Comparison of ENCODE assay signal across 16 mouse cellular contexts in the genomic region with DNA sequence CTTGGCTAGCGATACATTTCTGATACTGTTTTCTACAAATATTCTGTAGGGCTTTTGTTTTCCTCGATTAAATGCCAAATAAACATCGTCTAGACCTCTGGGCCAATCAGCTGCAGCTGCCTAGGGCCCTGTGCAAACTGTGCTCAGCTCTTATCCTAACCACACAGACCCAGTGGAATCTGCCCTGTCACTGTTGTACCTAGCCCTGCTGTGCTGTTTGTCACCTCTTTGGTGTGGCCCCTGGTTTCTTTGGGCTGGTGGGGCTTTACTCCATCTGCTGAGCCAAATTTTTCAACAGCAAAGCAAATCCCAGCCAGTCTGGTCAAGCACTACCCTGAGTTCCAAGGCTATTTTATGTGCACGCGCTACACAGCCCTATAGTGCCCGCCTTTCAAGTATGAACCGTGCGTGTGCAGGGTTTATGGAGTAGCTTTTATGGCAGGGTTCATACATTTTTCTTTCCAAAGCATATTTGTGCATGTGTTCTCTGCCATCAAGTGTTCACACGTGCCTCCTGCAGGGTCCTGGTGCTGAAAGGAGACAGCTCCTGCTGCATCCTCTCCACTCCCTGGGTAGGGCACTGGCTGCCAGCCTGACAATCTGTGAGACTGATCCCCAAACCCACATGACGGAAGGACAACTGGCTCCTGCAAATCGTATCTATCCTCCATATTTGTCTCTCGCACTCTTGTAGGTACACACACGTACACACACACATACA. TPM values are rescaled to one million over a fixed set of nuclear protein-coding genes. Genes with fewer than 3 reads are reported as not detected.
DNase-seq lines count a peak whose midpoint lies in the region; ATAC-seq lines count a peak whose summit lies in the region.
"Had no signal": no experiment of that assay in that cellular context is flagged by ENCODE, and none has a peak within 500 bp of the region (broad histone marks: within the 10 kb centered on the region; RNA-seq: fewer than 3 reads in every experiment).

No protein-coding gene starts in this region.

- H3K9ac ChIP-seq in heart, embryonic 12.5 days, result no peak overlapping the region
- H3K9ac ChIP-seq in midbrain, embryonic 15.5 days, result no peak overlapping the region
- H3K9ac ChIP-seq: limb, embryonic 13.5 days; midbrain, embryonic 12.5 days had no signal

- WGBS in heart, embryonic 12.5 days, result 80% methylated on average over 13 of the region's 13 CpGs
- WGBS in midbrain, embryonic 15.5 days, result 83% methylated on average over 13 of the region's 13 CpGs

- H3K36me3 ChIP-seq in heart, embryonic 12.5 days, result no peaks in the 10 kb centered on the region
- peaks cover 52% of the 10 kb centered on the region for H3K36me3 ChIP-seq in erythroblast, embryonic 14.5 days (ENCODE audit: control insufficient read depth)
- H3K36me3 ChIP-seq in midbrain, embryonic 15.5 days (replicated peaks), result no peaks in the 10 kb centered on the region
- H3K36me3 ChIP-seq: limb, embryonic 13.5 days; midbrain, embryonic 12.5 days had no signal

- ATAC-seq in heart, embryonic 12.5 days (ENCODE audit: insufficient number of reproducible peaks, low FRiP score), result peak; percentile 96
- peak; percentile 92 for ATAC-seq in megakaryocyte-erythroid progenitor cell, adult 5-6 weeks (replicated peaks; ENCODE audit: low FRiP score, low TSS enrichment, poor library complexity, severe bottlenecking)
- ATAC-seq in midbrain, embryonic 15.5 days (replicated peaks), result no peak
- ATAC-seq: forebrain, embryonic 13.5 days; hindbrain, postnatal 0 days had no signal

- 0 out of 2 replicates have a peak overlapping the region, but pooled peaks have one; percentile 3 for H3K4me2 ChIP-seq in heart, embryonic 12.5 days
- H3K4me2 ChIP-seq in midbrain, embryonic 15.5 days, result no peak overlapping the region

- H3K9me3 ChIP-seq in heart, embryonic 12.5 days (replicated peaks), result no peaks in the 10 kb centered on the region
- H3K9me3 ChIP-seq in erythroblast, embryonic 14.5 days (ENCODE audit: control insufficient read depth, low read length), result peaks cover 4% of the 10 kb centered on the region
- H3K9me3 ChIP-seq in midbrain, embryonic 15.5 days, result no peaks in the 10 kb centered on the region
- H3K9me3 ChIP-seq: forebrain, embryonic 13.5 days; limb, embryonic 13.5 days; midbrain, embryonic 12.5 days had no signal

- H3K27ac ChIP-seq in heart, embryonic 12.5 days (ENCODE audit: poor library complexity, severe bottlenecking), result peak overlapping the region; percentile 71
- no peak overlapping the region for H3K27ac ChIP-seq in midbrain, embryonic 15.5 days
- H3K27ac ChIP-seq: forebrain, embryonic 13.5 days; heart, adult 2 months; hindbrain, postnatal 0 days; limb, embryonic 13.5 days; midbrain, embryonic 12.5 days had no signal

- DNase-seq in heart, postnatal 14 days, result no peak
- DNase-seq in MEL-GATA-1-ER (ENCODE audit: extremely low read depth, low read depth), result peak; percentile 87
- DNase-seq in right cerebral cortex, postnatal 36 days (ENCODE audit: low spot score in 2 of 2), result no peak
- DNase-seq in layer of hippocampus, adult 11-12 months (ENCODE audit: low spot score), result no peak
- DNase-seq: heart, adult 2 months; kidney, postnatal 36 days had no signal

- intact Hi-C loops in heart, postnatal 14 days (cut with DNase I), result no loop called here

- H3K4me3 ChIP-seq in heart, embryonic 12.5 days, result no peak overlapping the region
- peak overlapping the region; percentile 89 for H3K4me3 ChIP-seq in erythroblast, embryonic 14.5 days (replicated peaks)
- H3K4me3 ChIP-seq in midbrain, embryonic 15.5 days, result no peak overlapping the region
- H3K4me3 ChIP-seq: heart, adult 2 months had no signal

- H3K4me1 ChIP-seq in heart, embryonic 12.5 days (replicated peaks), result peaks cover 8% of the 10 kb centered on the region
- peaks cover 81% of the 10 kb centered on the region for H3K4me1 ChIP-seq in erythroblast, embryonic 14.5 days (ENCODE audit: control insufficient read depth)
- peaks cover 10% of the 10 kb centered on the region for H3K4me1 ChIP-seq in midbrain, embryonic 15.5 days

- H3K27me3 ChIP-seq in heart, embryonic 12.5 days (replicated peaks), result peaks cover 41% of the 10 kb centered on the region
- peaks cover 6% of the 10 kb centered on the region for H3K27me3 ChIP-seq in erythroblast, embryonic 14.5 days (ENCODE audit: control insufficient read depth)
- H3K27me3 ChIP-seq in midbrain, embryonic 15.5 days (replicated peaks), result peaks cover 12% of the 10 kb centered on the region; the same call in 1 of the 2 replicates

RNA-seq across cellular contexts. Expression of gene Trim58, which starts 1.5 kb away (rescaled TPM):
- 1.5 and 2.0 TPM in 2 replicates for polyA plus RNA-seq in heart, embryonic 12.5 days (2016; fragmentation: Nextera tagmentation; extraction: Ambion mirVana)
- under 1 TPM in 1 of 2 experiments, not detected in 1; 0.17 TPM for total RNA-seq in heart, postnatal 14 days (2021)
- polyA plus RNA-seq in erythroblast, embryonic 14.5 days (2012), result 5.5 and 5.7 TPM in 2 replicates
- total RNA-seq in megakaryocyte-erythroid progenitor cell, adult 5-6 weeks (2014; fragmentation: Nextera tagmentation), result 10.9 and 13.2 TPM in 2 replicates
- total RNA-seq in megakaryocyte-erythroid progenitor cell, adult 5-6 weeks (2017), result 5.3 and 8.0 TPM in 2 replicates
- 0.10 and 0.13 TPM in 2 replicates for polyA plus RNA-seq in midbrain, embryonic 15.5 days (2015; fragmentation: Nextera tagmentation; extraction: Ambion mirVana)
- polyA plus RNA-seq: forebrain, embryonic 13.5 days had no signal

RNA-seq across cellular contexts. Expression of gene Olfr323, which starts 11.5 kb away (rescaled TPM):
- polyA plus RNA-seq in heart, embryonic 12.5 days (2016; fragmentation: Nextera tagmentation; extraction: Ambion mirVana), result not detected in 2 replicates
- not detected for total RNA-seq in heart, postnatal 14 days (2021)
- polyA plus RNA-seq in erythroblast, embryonic 14.5 days (2012), result 0.02 TPM in 1 of 2 replicates, not detected in the other
- total RNA-seq in megakaryocyte-erythroid progenitor cell, adult 5-6 weeks (2014; fragmentation: Nextera tagmentation), result not detected in 2 replicates
- total RNA-seq in megakaryocyte-erythroid progenitor cell, adult 5-6 weeks (2017), result not detected in 2 replicates
- polyA plus RNA-seq in midbrain, embryonic 15.5 days (2015; fragmentation: Nextera tagmentation; extraction: Ambion mirVana), result not detected in 2 replicates
- total RNA-seq: adrenal gland, postnatal 4 days; heart, adult 2 months; hindbrain, postnatal 0 days had no signal
- polyA plus RNA-seq: cortical plate, adult 2 months; forebrain, embryonic 13.5 days; heart, adult 2 months; hindbrain, postnatal 0 days; limb, embryonic 13.5 days; midbrain, embryonic 12.5 days had no signal

RNA-seq across cellular contexts. Expression of gene Olfr322, which starts 16.8 kb away (rescaled TPM):
- polyA plus RNA-seq in heart, embryonic 12.5 days (2016; fragmentation: Nextera tagmentation; extraction: Ambion mirVana), result not detected in 2 replicates
- total RNA-seq in heart, postnatal 14 days (2021), result not detected
- 0.04 and 0.05 TPM in 2 replicates for polyA plus RNA-seq in erythroblast, embryonic 14.5 days (2012)
- total RNA-seq in megakaryocyte-erythroid progenitor cell, adult 5-6 weeks (2014; fragmentation: Nextera tagmentation), result not detected in 2 replicates
- 0.15 TPM in 1 of 2 replicates, not detected in the other for total RNA-seq in megakaryocyte-erythroid progenitor cell, adult 5-6 weeks (2017)
- 0.11 TPM in 1 of 2 replicates, not detected in the other for polyA plus RNA-seq in midbrain, embryonic 15.5 days (2015; fragmentation: Nextera tagmentation; extraction: Ambion mirVana)
- total RNA-seq: adrenal gland, postnatal 4 days; heart, adult 2 months had no signal
- polyA plus RNA-seq: cortical plate, adult 2 months; forebrain, embryonic 13.5 days; heart, adult 2 months; hindbrain, postnatal 0 days; limb, embryonic 13.5 days; midbrain, embryonic 12.5 days had no signal

RNA-seq across cellular contexts. Expression of gene 2210407C18Rik, which starts 25.9 kb away (rescaled TPM):
- not detected in 2 replicates for polyA plus RNA-seq in heart, embryonic 12.5 days (2016; fragmentation: Nextera tagmentation; extraction: Ambion mirVana)
- 10 to 100 TPM in 1 of 2 experiments, 1 to 10 TPM in 1; 7.4 to 10.7 TPM for total RNA-seq in heart, postnatal 14 days (2021)
- polyA plus RNA-seq in erythroblast, embryonic 14.5 days (2012), result not detected in 2 replicates
- total RNA-seq in megakaryocyte-erythroid progenitor cell, adult 5-6 weeks (2014; fragmentation: Nextera tagmentation), result not detected in 2 replicates
- not detected in 2 replicates for total RNA-seq in megakaryocyte-erythroid progenitor cell, adult 5-6 weeks (2017)
- not detected in 2 replicates for polyA plus RNA-seq in midbrain, embryonic 15.5 days (2015; fragmentation: Nextera tagmentation; extraction: Ambion mirVana)
- total RNA-seq: adrenal gland, postnatal 4 days; hindbrain, postnatal 0 days had no signal
- polyA plus RNA-seq: cortical plate, adult 2 months; forebrain, embryonic 13.5 days; hindbrain, postnatal 0 days; limb, embryonic 13.5 days; midbrain, embryonic 12.5 days had no signal

RNA-seq across cellular contexts. Expression of gene Olfr320, which starts 39.1 kb away (rescaled TPM):
- not detected in 2 replicates for polyA plus RNA-seq in heart, embryonic 12.5 days (2016; fragmentation: Nextera tagmentation; extraction: Ambion mirVana)
- not detected for total RNA-seq in heart, postnatal 14 days (2021)
- polyA plus RNA-seq in erythroblast, embryonic 14.5 days (2012), result not detected in 2 replicates
- not detected in 2 replicates for total RNA-seq in megakaryocyte-erythroid progenitor cell, adult 5-6 weeks (2014; fragmentation: Nextera tagmentation)
- total RNA-seq in megakaryocyte-erythroid progenitor cell, adult 5-6 weeks (2017), result not detected in 2 replicates
- polyA plus RNA-seq in midbrain, embryonic 15.5 days (2015; fragmentation: Nextera tagmentation; extraction: Ambion mirVana), result not detected in 2 replicates
- total RNA-seq: adrenal gland, postnatal 4 days; heart, adult 2 months; hindbrain, postnatal 0 days had no signal
- polyA plus RNA-seq: cortical plate, adult 2 months; forebrain, embryonic 13.5 days; heart, adult 2 months; hindbrain, postnatal 0 days; limb, embryonic 13.5 days; midbrain, embryonic 12.5 days had no signal
